Mouse (Mus musculus): ENCODE results near the gene Col24a1.

GRCm38 (mm10) chr3:145391986-145392659 lies 99.9 kb downstream of the Col24a1 start:
- TF ChIP-seq CTCF (IDR thresholded peaks at IDR 0.05): no peak
- TF ChIP-seq EP300 (IDR thresholded peaks at IDR 0.05): no peak

Data from lung, postnatal 0 days (tissue).